ENCODE assay signal across 8 mouse cellular contexts in the genomic region with DNA sequence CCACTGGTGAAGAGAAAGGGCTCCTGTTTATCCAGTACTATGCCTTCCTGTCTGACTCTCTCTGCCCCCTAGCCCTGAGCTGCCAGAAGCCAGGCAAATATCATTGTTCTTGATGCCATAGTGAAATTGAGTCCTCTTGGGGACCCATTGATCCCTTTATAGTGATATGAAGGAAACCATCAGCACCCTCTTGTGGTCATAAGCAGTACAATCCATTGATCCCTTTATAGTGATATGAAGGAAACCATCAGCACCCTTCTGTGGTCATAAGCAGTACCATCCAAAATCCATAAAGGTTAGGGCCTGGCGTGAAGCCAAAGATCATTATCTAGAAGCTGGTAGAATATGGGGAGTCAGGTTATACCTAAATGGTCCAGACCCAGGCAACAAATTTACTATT. TPM values are rescaled to one million over a fixed set of nuclear protein-coding genes. Genes with fewer than 3 reads are reported as not detected.
DNase-seq lines count a peak whose midpoint lies in the region; ATAC-seq and TF ChIP-seq lines count a peak whose summit lies in the region.

No protein-coding gene starts in this region.

- no peak overlapping the region for H3K4me3 ChIP-seq in heart, embryonic 10.5 days
- H3K4me3 ChIP-seq in forebrain, embryonic 12.5 days (replicated peaks), result no peak overlapping the region
- H3K4me3 ChIP-seq in limb, embryonic 14.5 days (replicated peaks; ENCODE audit: low read length), result no peak overlapping the region

- no peaks in the 10 kb centered on the region for H3K36me3 ChIP-seq in heart, embryonic 10.5 days
- H3K36me3 ChIP-seq in forebrain, embryonic 12.5 days (replicated peaks), result no peaks in the 10 kb centered on the region
- H3K36me3 ChIP-seq in limb, embryonic 14.5 days (ENCODE audit: control insufficient read depth, insufficient read depth, low read length), result no peaks in the 10 kb centered on the region

- no peaks in the 10 kb centered on the region for H3K4me1 ChIP-seq in heart, embryonic 10.5 days
- no peaks in the 10 kb centered on the region for H3K4me1 ChIP-seq in forebrain, embryonic 12.5 days
- H3K4me1 ChIP-seq in limb, embryonic 14.5 days (ENCODE audit: control insufficient read depth, insufficient read depth, low read length), result no peaks in the 10 kb centered on the region

- no peak overlapping the region for H3K9ac ChIP-seq in forebrain, embryonic 12.5 days
- no peak overlapping the region for H3K9ac ChIP-seq in limb, embryonic 14.5 days (ENCODE audit: low read depth, low read length, severe bottlenecking)

- no peak for TF ChIP-seq POLR2A in limb, embryonic 14.5 days (IDR thresholded peaks at IDR 0.05; ENCODE audit: borderline replicate concordance, extremely low read depth, insufficient read depth, insufficient read length)

- peak; percentile 44 to 53 for DNase-seq in heart, adult 9 months (ENCODE audit: low spot score in 2 of 2)
- no peak for DNase-seq in heart, embryonic 10.5 days (ENCODE audit: low spot score)
- DNase-seq in kidney, adult 18-20 months, result peak; percentile 52
- peak; percentile 43 for DNase-seq in limb, embryonic 14.5 days (ENCODE audit: low spot score)
- DNase-seq in natural killer cell, adult 2 months (ENCODE audit: low spot score in 2 of 2), result peak; percentile 69 to 73
- DNase-seq in thymus, postnatal 36 days, result peak; percentile 37

- no peaks in the 10 kb centered on the region for H3K9me3 ChIP-seq in heart, embryonic 10.5 days
- no peaks in the 10 kb centered on the region for H3K9me3 ChIP-seq in forebrain, embryonic 12.5 days
- no peaks in the 10 kb centered on the region for H3K9me3 ChIP-seq in limb, embryonic 14.5 days (ENCODE audit: control insufficient read depth, low read length)

- ATAC-seq in activated CD4-positive, CD25-positive, alpha-beta regulatory T cell, adult 4 months, result peak; percentile 99
- peak; percentile 75 for ATAC-seq in forebrain, embryonic 12.5 days (ENCODE audit: low FRiP score)
- ATAC-seq in limb, embryonic 14.5 days (ENCODE audit: low FRiP score, low read depth), result peak; percentile 57

- no peak overlapping the region for H3K27ac ChIP-seq in heart, embryonic 10.5 days
- no peak overlapping the region for H3K27ac ChIP-seq in forebrain, embryonic 12.5 days
- no peak overlapping the region for H3K27ac ChIP-seq in limb, embryonic 14.5 days (replicated peaks; ENCODE audit: low read depth, low read length)

- no peak overlapping the region for H3K4me2 ChIP-seq in forebrain, embryonic 12.5 days
- no peak overlapping the region for H3K4me2 ChIP-seq in limb, embryonic 14.5 days (replicated peaks; ENCODE audit: low read depth, low read length, severe bottlenecking)

- no peaks in the 10 kb centered on the region for H3K27me3 ChIP-seq in heart, embryonic 10.5 days (ENCODE audit: insufficient read depth, poor library complexity, severe bottlenecking)
- no peaks in the 10 kb centered on the region for H3K27me3 ChIP-seq in forebrain, embryonic 12.5 days
- H3K27me3 ChIP-seq in limb, embryonic 14.5 days (ENCODE audit: control insufficient read depth, insufficient read depth, low read length), result no peaks in the 10 kb centered on the region

- WGBS in heart, embryonic 10.5 days, result 71% methylated on average over 1 of the region's 1 CpGs
- 76% methylated on average over 1 of the region's 1 CpGs for WGBS in forebrain, embryonic 12.5 days
- 62% methylated on average over 1 of the region's 1 CpGs for WGBS in limb, embryonic 14.5 days

RNA-seq across cellular contexts. Expression of a gene that starts 21.3 kb away (rescaled TPM):
- polyA plus RNA-seq in heart, embryonic 10.5 days (2016; fragmentation: Nextera tagmentation; extraction: Ambion mirVana), result not detected in 2 replicates
- polyA plus RNA-seq in activated CD4-positive, CD25-positive, alpha-beta regulatory T cell, adult 4 months (2017; shearing (Covaris generic)), result 1 to 10 TPM; 4.8 to 5.5 TPM
- polyA plus RNA-seq in forebrain, embryonic 12.5 days (2016; fragmentation: Nextera tagmentation; extraction: Ambion mirVana), result not detected in 2 replicates
- 0.10 and 0.15 TPM in 2 replicates for polyA plus RNA-seq in limb, embryonic 14.5 days (2012; rRNA removed)
- not detected in 2 replicates for polyA plus RNA-seq in limb, embryonic 14.5 days (2014; fragmentation: Nextera tagmentation; extraction: Ambion mirVana)

RNA-seq across cellular contexts. Expression of a gene that starts 33.7 kb away (rescaled TPM):
- not detected in 2 replicates for polyA plus RNA-seq in heart, embryonic 10.5 days (2016; fragmentation: Nextera tagmentation; extraction: Ambion mirVana)
- not detected for polyA plus RNA-seq in activated CD4-positive, CD25-positive, alpha-beta regulatory T cell, adult 4 months (2017; shearing (Covaris generic))
- 0.12 TPM in 1 of 2 replicates, not detected in the other for polyA plus RNA-seq in forebrain, embryonic 12.5 days (2016; fragmentation: Nextera tagmentation; extraction: Ambion mirVana)
- 0.05 and 0.06 TPM in 2 replicates for polyA plus RNA-seq in limb, embryonic 14.5 days (2012; rRNA removed)
- polyA plus RNA-seq in limb, embryonic 14.5 days (2014; fragmentation: Nextera tagmentation; extraction: Ambion mirVana), result not detected in 2 replicates
